Mouse (Mus musculus): Measurements from ENCODE around the gene Ccdc81. TPM values are rescaled to one million over a fixed set of nuclear protein-coding genes. Genes with fewer than 3 reads are reported as not detected.

Ccdc81 gene
- polyA plus RNA-seq, 1 experiment from 2014 or later = 0.11 TPM

DNA sequence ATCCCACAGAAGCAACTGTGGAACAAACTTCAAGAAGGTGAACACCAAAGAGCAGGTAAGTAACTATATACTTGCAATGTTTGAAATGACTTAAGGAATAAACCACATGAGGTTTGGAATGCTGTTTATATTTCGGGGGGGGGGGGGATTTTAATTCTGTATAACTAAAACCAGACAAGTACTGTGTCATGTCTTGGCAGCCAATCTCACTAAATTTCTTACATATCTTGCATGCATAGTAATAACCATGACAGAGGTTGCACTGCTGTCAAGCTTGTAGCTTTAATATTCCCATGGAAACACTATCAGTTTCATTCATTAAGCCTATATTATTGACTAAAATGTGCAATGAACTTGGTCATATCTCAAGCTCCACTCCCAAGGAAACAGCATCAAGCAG, 48.2 kb downstream of the Ccdc81 start:
- ATAC-seq (ENCODE audit: low FRiP score, low read depth) = no peak
- H3K9ac ChIP-seq (replicated peaks) = no peak overlapping the region

DNA sequence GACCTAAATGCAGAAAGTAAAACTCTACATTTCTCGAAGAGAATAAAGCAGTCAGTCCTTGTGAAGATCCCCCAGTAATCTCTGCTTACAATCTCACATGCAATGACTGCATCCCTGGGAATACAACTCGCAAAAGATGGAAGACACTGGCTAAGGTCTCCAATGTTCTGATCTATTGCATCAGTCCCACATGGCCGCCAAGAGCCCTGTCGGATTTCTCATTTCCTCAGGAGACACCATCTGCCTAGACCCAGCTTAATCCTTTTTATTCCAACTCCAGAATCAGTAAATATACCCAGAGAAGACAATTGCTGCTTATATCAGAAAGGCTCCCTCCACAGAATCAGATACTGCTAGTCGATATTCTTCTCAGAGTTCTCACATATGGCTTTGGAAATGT, 50.3 kb downstream of the Ccdc81 start:
- Histone ChIP-seq H3K9ac (replicated peaks) (no peak overlapping the region), H3K27ac (replicated peaks) (no peak overlapping the region), H3K4me1 (peaks cover 11% of the 10 kb centered on the region), H3K9me3 (no peaks in the 10 kb centered on the region), H3K4me3 (no peak overlapping the region), H3K4me2 (replicated peaks) (no peak overlapping the region), H3K36me3 (no peaks in the 10 kb centered on the region), H3K27me3 (no peaks in the 10 kb centered on the region)
- 84% methylated on average over 5 of the region's 5 CpGs for WGBS
- ATAC-seq (ENCODE audit: low FRiP score, low read depth) = no peak

More for the DNA sequence above, 48.2 kb downstream of the Ccdc81 start:
- Histone ChIP-seq H3K27ac (replicated peaks) (no peak overlapping the region), H3K4me3 (no peak overlapping the region), H3K4me1 (peaks cover 11% of the 10 kb centered on the region), H3K9me3 (no peaks in the 10 kb centered on the region), H3K36me3 (no peaks in the 10 kb centered on the region), H3K4me2 (replicated peaks) (no peak overlapping the region), H3K27me3 (no peaks in the 10 kb centered on the region)
- WGBS = 65% methylated on average over 1 of the region's 1 CpGs

DNA sequence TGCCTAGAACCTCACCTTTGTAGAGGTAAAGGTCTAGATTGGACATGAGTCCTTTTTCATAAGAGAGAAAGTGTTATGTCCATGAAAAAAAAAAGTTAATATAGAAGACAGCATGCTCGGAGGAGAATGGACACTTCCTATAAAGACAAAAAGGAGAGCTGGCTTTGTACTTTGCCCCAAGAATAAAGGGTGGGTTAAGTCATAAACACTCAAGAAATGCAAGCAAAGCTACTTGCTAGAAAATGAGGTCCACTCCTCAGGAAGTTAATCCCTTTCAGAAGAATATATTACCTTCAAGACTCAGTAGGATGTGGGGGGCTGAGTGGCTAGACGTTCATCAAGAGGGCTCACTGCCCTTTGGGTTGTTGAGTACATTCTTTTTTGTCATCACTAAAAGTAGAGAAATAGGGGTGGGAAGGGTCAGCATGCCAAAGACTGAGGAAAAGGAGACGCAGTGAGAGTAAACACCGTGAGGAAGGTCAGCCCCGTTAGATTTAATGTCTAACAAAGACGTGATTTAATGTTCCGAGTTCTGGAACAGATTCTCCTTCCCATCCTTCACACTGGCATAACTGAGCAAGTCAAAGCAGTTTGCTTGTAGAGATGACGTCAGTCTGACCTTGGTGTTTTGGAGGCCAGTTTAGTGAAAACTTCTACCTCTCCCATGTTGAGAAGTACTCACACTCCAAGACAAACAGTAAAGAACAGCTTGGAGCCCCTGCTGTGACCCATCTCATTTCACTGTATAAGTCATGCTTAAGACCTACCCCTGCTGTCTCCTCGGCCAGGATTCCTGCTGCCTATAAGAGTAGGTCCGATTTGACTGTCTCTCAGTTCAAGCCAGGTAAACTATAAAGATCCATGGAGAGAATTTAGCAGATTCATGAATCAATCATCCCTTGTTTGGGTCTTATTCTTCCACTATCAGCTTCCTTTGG, 51.0 kb downstream of the Ccdc81 start:
- 74% methylated on average over 10 of the region's 10 CpGs for WGBS
- Histone ChIP-seq H3K36me3 (no peaks in the 10 kb centered on the region), H3K27me3 (no peaks in the 10 kb centered on the region), H3K4me3 (no peak overlapping the region), H3K9me3 (no peaks in the 10 kb centered on the region), H3K4me1 (peaks cover 11% of the 10 kb centered on the region), H3K9ac (replicated peaks) (no peak overlapping the region), H3K4me2 (replicated peaks) (no peak overlapping the region), H3K27ac (replicated peaks) (no peak overlapping the region)
- ATAC-seq (ENCODE audit: low FRiP score, low read depth) = no peak

DNA sequence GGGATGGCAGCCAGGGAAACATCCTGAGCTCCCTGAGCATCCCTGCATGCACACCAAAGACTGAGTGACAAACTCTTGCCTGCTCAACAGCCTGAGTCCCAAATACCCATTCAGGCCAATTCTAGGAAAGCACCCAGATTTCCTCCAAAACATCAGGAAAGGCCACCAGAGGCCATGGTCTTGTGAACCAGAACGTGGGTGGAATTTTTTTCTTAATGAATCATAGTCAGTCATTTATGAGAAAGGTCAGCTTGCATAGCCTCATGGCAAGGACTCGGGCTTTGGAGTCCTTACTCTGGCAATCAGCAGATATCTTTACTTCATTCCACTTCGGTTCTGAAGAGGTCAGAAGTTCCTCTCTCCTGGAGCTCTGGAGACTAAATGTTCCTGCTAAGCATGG, 52.9 kb downstream of the Ccdc81 start:
- H3K4me1 ChIP-seq = no peaks in the 10 kb centered on the region
- no peak for ATAC-seq (ENCODE audit: low FRiP score, low read depth)
- H3K4me3 ChIP-seq = no peak overlapping the region
- H3K9me3 ChIP-seq = no peaks in the 10 kb centered on the region
- no peak overlapping the region for H3K9ac ChIP-seq (replicated peaks)
- H3K4me2 ChIP-seq (replicated peaks) = no peak overlapping the region
- WGBS = 83% methylated on average over 3 of the region's 3 CpGs
- no peak overlapping the region for H3K27ac ChIP-seq (replicated peaks)
- H3K36me3 ChIP-seq = no peaks in the 10 kb centered on the region
- H3K27me3 ChIP-seq = no peaks in the 10 kb centered on the region

DNA sequence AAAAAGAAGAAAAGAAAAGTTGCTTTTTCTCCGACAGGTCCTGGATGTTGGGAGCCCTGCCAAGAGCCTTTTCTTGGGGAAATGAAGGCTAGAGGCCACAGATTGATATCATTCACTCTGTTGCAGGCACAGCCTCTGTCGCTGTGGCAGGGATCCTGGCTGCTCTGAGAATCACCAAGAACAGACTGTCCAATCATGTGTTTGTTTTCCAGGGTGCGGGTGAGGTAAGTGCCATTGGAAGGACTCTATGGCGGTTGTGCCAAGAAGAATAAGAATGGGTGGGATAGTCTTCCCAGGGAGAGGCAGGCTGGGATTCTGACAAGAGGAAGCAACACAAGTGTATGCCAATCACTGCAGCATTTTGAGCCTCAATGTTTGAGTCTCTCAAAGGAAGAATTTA, 57.8 kb downstream of the Ccdc81 start:
- WGBS = 79% methylated on average over 4 of the region's 4 CpGs
- Histone ChIP-seq H3K4me1 (no peaks in the 10 kb centered on the region), H3K4me3 (no peak overlapping the region), H3K9ac (replicated peaks) (no peak overlapping the region), H3K36me3 (no peaks in the 10 kb centered on the region), H3K9me3 (no peaks in the 10 kb centered on the region), H3K4me2 (replicated peaks) (no peak overlapping the region), H3K27me3 (no peaks in the 10 kb centered on the region), H3K27ac (replicated peaks) (no peak overlapping the region)
- no peak for ATAC-seq (ENCODE audit: low FRiP score, low read depth)

DNA sequence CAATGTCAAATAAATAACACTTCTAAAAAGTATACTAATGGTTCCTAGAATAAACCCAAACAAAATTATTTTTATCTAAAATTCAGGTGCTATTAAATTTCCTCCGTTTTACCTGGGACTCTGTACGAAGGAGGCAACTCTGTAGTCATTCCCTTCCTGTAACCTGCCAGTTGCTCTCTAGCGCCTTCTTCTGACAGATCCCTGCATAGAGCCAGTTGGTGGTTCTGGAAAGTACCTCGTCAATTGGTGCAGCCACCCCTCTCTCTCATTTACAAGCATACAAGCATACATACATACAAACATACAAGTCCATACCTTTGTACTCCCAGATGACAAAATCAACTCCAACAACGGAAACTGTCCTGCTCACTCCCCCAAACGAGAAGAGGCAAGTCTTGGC, 59.9 kb downstream of the Ccdc81 start:
- H3K27ac ChIP-seq (replicated peaks) = no peak overlapping the region
- WGBS = 36% methylated on average over 6 of the region's 6 CpGs
- H3K36me3 ChIP-seq = no peaks in the 10 kb centered on the region
- H3K27me3 ChIP-seq = no peaks in the 10 kb centered on the region
- no peak overlapping the region for H3K4me2 ChIP-seq (replicated peaks)
- no peaks in the 10 kb centered on the region for H3K4me1 ChIP-seq
- H3K9ac ChIP-seq (replicated peaks) = no peak overlapping the region
- ATAC-seq (ENCODE audit: low FRiP score, low read depth) = no peak
- no peak overlapping the region for H3K4me3 ChIP-seq
- H3K9me3 ChIP-seq = no peaks in the 10 kb centered on the region

DNA sequence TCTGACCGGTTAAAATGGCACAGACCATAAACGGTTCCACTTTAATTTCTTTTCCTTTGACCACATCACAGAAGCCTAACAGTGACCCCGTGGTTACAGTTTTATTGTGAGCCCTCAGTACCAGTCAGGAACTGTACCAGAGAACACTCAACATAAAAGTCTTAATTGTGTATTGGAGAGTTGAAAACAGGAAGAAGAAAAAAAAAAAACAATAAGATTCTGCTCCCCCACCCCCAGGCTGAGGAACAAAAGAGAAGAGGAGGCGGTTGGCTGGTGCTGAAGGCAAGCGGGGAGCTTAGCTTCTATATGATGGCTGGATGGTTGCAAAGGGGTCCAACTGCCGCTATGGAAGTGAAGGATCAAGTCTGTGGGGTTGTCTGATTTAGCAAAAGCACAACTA, 60.3 kb downstream of the Ccdc81 start:
- Histone ChIP-seq H3K4me2 (replicated peaks) (no peak overlapping the region), H3K27me3 (no peaks in the 10 kb centered on the region), H3K27ac (replicated peaks) (no peak overlapping the region), H3K9me3 (no peaks in the 10 kb centered on the region), H3K9ac (replicated peaks) (no peak overlapping the region), H3K4me3 (no peak overlapping the region), H3K4me1 (no peaks in the 10 kb centered on the region), H3K36me3 (no peaks in the 10 kb centered on the region)
- ATAC-seq (ENCODE audit: low FRiP score, low read depth) = no peak
- WGBS = 61% methylated on average over 6 of the region's 6 CpGs

DNA sequence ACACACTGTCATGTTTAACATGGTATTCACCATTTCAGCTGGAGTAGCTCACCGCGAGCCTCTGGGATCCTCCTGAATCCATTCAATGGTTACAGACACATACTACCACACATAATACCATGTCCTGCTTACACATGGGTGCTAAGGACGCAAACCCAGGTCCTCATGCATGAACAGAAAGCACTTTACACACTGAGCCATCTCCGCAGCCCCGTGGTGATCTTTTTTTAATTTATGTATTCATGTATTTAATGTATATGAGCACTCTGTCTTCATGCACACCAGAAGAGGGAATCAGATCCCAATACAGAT, 61.1 kb downstream of the Ccdc81 start:
- 86% methylated on average over 5 of the region's 5 CpGs for WGBS
- H3K9ac ChIP-seq (replicated peaks) = no peak overlapping the region
- no peak overlapping the region for H3K27ac ChIP-seq (replicated peaks)
- peak; percentile 34; the same call in 1 of the 2 replicates for ATAC-seq (ENCODE audit: low FRiP score, low read depth)
- H3K4me1 ChIP-seq = no peaks in the 10 kb centered on the region
- H3K36me3 ChIP-seq = no peaks in the 10 kb centered on the region
- no peaks in the 10 kb centered on the region for H3K27me3 ChIP-seq
- H3K4me2 ChIP-seq (replicated peaks) = no peak overlapping the region
- no peak overlapping the region for H3K4me3 ChIP-seq
- H3K9me3 ChIP-seq = no peaks in the 10 kb centered on the region

DNA sequence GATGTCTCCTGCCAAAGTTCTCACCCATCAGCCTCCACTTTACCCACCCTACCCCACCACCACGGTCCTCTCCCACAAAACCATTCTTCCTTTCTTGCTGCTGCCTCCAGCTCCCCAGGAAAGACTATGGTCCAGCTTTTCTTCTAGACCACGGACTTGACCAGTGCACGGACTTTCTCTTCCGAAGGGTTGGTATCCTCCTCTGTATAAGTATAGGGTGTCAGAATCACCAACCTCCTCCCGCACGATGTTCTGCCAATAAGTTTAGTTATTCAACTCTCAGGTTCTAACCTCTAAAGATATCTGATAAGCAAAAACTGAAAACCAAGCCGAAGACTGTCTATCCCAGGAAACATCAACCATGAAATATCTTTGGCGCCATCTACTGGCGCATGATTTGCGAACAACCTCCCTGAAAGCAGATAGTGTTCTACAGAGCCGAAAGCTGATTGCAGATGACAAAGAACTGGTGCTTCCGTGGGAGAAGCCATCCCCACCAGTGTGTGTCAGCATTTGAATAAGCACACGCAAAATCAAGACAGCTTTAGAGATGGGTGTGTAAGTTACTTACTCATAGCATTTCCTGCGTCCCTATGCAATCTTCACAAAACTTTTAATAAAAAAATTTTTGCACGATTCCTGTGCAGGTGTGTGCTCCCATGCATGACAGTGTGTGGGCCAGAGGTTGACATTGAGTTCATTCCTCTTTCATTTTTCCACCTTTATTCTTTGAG, 61.6 kb downstream of the Ccdc81 start:
- peak; percentile 82 for ATAC-seq (ENCODE audit: low FRiP score, low read depth)
- Histone ChIP-seq H3K9me3 (no peaks in the 10 kb centered on the region), H3K9ac (replicated peaks) (no peak overlapping the region), H3K4me3 (no peak overlapping the region), H3K4me2 (replicated peaks) (no peak overlapping the region), H3K36me3 (no peaks in the 10 kb centered on the region), H3K27me3 (no peaks in the 10 kb centered on the region), H3K4me1 (no peaks in the 10 kb centered on the region), H3K27ac (replicated peaks) (no peak overlapping the region)
- 34% methylated on average over 15 of the region's 15 CpGs for WGBS

DNA sequence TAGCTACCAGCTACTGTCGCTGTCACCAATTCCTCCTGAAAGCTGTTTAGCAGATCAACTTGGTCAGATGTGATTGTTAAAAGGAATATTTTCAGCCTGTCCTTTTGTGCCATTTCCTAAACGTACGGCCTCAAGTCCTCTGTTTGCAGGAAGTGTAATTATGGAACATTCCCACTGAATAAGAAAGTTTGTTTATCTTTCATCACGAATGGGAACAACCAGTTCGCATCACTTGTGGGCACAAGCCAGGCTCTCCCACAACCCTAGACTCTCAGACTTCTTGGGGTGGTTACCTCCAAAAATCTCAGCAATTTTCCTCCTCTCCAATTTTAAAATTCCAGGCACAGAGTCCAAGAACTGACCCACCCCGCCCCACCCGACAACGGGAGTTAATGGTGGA, 63.7 kb downstream of the Ccdc81 start:
- Histone ChIP-seq H3K9me3 (no peaks in the 10 kb centered on the region), H3K4me1 (no peaks in the 10 kb centered on the region), H3K4me2 (replicated peaks) (no peak overlapping the region), H3K4me3 (no peak overlapping the region), H3K36me3 (no peaks in the 10 kb centered on the region), H3K27me3 (no peaks in the 10 kb centered on the region), H3K27ac (replicated peaks) (no peak overlapping the region), H3K9ac (replicated peaks) (no peak overlapping the region)
- ATAC-seq (ENCODE audit: low FRiP score, low read depth) = no peak
- 86% methylated on average over 8 of the region's 8 CpGs for WGBS

DNA sequence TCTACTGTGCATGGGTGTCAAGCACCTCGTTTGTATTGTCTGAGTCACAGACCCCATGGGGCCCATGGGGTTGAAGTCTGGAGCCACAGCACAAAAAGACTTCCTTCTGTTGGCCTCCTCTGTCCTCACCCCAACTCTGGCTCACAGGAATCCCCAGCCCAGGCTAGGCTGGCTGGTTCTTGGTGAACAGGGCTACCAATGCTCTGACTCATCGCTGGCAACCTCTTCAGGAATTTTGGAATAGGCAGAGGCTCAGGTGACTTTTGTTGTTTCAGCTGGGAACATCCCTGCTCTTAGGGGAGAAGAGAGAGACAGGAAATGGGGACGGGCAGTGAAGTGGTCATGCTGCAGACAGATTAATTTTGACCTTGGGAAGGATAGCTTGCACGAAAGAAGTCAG, 65.6 kb downstream of the Ccdc81 start:
- Histone ChIP-seq H3K4me2 (replicated peaks) (no peak overlapping the region), H3K4me3 (no peak overlapping the region), H3K27ac (replicated peaks) (no peak overlapping the region), H3K9me3 (no peaks in the 10 kb centered on the region), H3K36me3 (no peaks in the 10 kb centered on the region), H3K4me1 (no peaks in the 10 kb centered on the region), H3K27me3 (no peaks in the 10 kb centered on the region), H3K9ac (replicated peaks) (no peak overlapping the region)
- ATAC-seq (ENCODE audit: low FRiP score, low read depth) = no peak
- WGBS = 76% methylated on average over 4 of the region's 4 CpGs

DNA sequence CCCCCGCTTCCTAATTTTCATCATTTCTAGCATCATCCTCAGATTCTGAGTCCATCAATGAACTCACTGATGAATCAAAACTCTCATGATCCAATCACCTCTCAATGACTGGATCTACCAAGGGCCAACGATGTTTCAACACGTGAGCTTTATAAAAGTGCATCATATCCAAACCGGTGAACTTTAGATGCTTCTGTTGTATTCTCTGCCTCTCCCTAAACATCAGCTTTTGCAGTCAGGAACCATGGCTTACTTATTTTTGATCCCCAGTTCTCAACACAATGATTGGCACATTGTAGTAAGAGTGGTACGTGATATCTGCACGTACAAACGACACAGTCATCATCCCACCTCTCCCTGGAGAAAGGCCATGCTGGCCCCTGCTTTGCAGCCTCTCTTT, 66.8 kb downstream of the Ccdc81 start:
- Histone ChIP-seq H3K27ac (replicated peaks) (no peak overlapping the region), H3K4me3 (no peak overlapping the region)

More for the DNA sequence above, 66.8 kb downstream of the Ccdc81 start:
- H3K36me3 ChIP-seq = no peaks in the 10 kb centered on the region
- H3K9me3 ChIP-seq = no peaks in the 10 kb centered on the region
- no peaks in the 10 kb centered on the region for H3K4me1 ChIP-seq
- no peak for ATAC-seq (ENCODE audit: low FRiP score, low read depth)
- 96% methylated on average over 7 of the region's 7 CpGs for WGBS
- no peaks in the 10 kb centered on the region for H3K27me3 ChIP-seq
- H3K9ac ChIP-seq (replicated peaks) = no peak overlapping the region
- H3K4me2 ChIP-seq (replicated peaks) = no peak overlapping the region

Measured in midbrain, embryonic 12.5 days (tissue).